Mouse (Mus musculus) liver, embryonic 14.5 days (tissue): ENCODE measurements around the gene Xrcc1. TPM values are rescaled to one million over a fixed set of nuclear protein-coding genes. Genes with fewer than 3 reads are reported as not detected.

Experiments used
- ATAC-seq: fragments of 200-750 bp; cut with Nextera tagmentation; 2 replicates; pipeline ENCODE4 v1.8.0; 2017; ENCODE audit warnings: moderate number of reproducible peaks, mild to moderate bottlenecking, moderate library complexity; ENCODE audit not compliant: insufficient read depth
- DNase-seq, 3 experiments: peaks; one replicate each; pipeline ENCODE4 v3.0.0-alpha.2; 2012 to 2013; ENCODE audit warnings: low read depth in 3 of 3, low spot score in 3 of 3
- H3K27ac ChIP-seq: fragments of 300-500 bp; sonication (generic); 2 replicates; pipeline ENCODE4 v1.5.1; 2014; ENCODE audit warnings: moderate library complexity, mild to moderate bottlenecking, control low read depth, inconsistent platforms
- H3K27me3 ChIP-seq: fragments of 300-500 bp; sonication (generic); 2 replicates; pipeline ENCODE4 v1.6.1; 2014; ENCODE audit warnings: mild to moderate bottlenecking, low read length, moderate library complexity; ENCODE audit not compliant: control insufficient read depth, insufficient read depth
- H3K36me3 ChIP-seq: fragments of 300-500 bp; sonication (generic); replicated peaks from 2 replicates; pipeline ENCODE4 v1.6.1; 2014; ENCODE audit warnings: low read depth; ENCODE audit not compliant: control insufficient read depth, insufficient read depth
- H3K4me1 ChIP-seq, 2 experiments: fragments of 200-500 bp in 1 of 2; fragments of 300-500 bp in 1 of 2; sonication (generic) in 1 of 2; replicated peaks; 2 replicates each; pipeline ENCODE4 v1.6.1; 2012 to 2014; ENCODE audit warnings: antibody characterized with exemption in 1 of 2, inconsistent platforms in 1 of 2, low read length in 1 of 2; ENCODE audit not compliant: control insufficient read depth in 2 of 2, insufficient read depth in 2 of 2
- H3K4me2 ChIP-seq: fragments of 300-500 bp; sonication (generic); 2 replicates; pipeline ENCODE4 v1.6.1; 2014; ENCODE audit warnings: low read depth, mild to moderate bottlenecking, control low read depth, moderate library complexity
- H3K4me3 ChIP-seq, 2 experiments: fragments of 200-500 bp in 1 of 2; fragments of 300-500 bp in 1 of 2; sonication (generic) in 1 of 2; 2 replicates each; pipeline ENCODE4 v1.5.1; 2012 to 2014; ENCODE audit warnings: low read depth in 2 of 2, low read length in 2 of 2, mild to moderate bottlenecking in 2 of 2, control low read depth in 1 of 2, inconsistent platforms in 1 of 2, moderate library complexity in 1 of 2; ENCODE audit not compliant: insufficient read depth in 1 of 2
- H3K9ac ChIP-seq: fragments of 300-500 bp; sonication (generic); replicated peaks from 2 replicates; pipeline ENCODE4 v1.6.1; 2014; ENCODE audit warnings: mild to moderate bottlenecking, control low read depth, moderate library complexity
- H3K9me3 ChIP-seq: fragments of 300-500 bp; sonication (generic); 2 replicates; pipeline ENCODE4 v1.6.1; 2016; ENCODE audit warnings: low read length, mixed read lengths; ENCODE audit not compliant: control insufficient read depth
- CTCF ChIP-seq: IDR thresholded peaks from 2 replicates; pipeline ENCODE4 v1.5.1; 2016; ENCODE audit warnings: antibody characterized with exemption, low read depth, control low read depth
- EP300 ChIP-seq: IDR thresholded peaks from 2 replicates; pipeline ENCODE4 v1.6.1; 2016; ENCODE audit warnings: antibody characterized with exemption, low read depth
- WGBS: fragments of 180-500 bp; shearing (Covaris S2); extraction: QIAGEN DNeasy Blood & Tissue Kit; methylation state at CpG from one replicate; pipeline ENCODE4 v1.1.7; 2014; ENCODE audit not compliant: insufficient replicate concordance; 5-methylcytosine and 5-hydroxymethylcytosine counted together
- polyA plus RNA-seq, 2 experiments: library from polyadenylated mRNA; depleted of rRNA in 1 of 2; stranded (reverse) in 1 of 2; unstranded in 1 of 2; fragments of >200 nt; fragmentation: Nextera tagmentation in 1 of 2; extraction: Ambion mirVana in 1 of 2; gene quantifications; 2 replicates each; pipeline versions ENCODE4 v1.2.1 to v1.2.3; 2012 to 2014

The Xrcc1 gene
- polyA plus RNA-seq, 2 experiments: 27.3 to 27.8 TPM

DNA sequence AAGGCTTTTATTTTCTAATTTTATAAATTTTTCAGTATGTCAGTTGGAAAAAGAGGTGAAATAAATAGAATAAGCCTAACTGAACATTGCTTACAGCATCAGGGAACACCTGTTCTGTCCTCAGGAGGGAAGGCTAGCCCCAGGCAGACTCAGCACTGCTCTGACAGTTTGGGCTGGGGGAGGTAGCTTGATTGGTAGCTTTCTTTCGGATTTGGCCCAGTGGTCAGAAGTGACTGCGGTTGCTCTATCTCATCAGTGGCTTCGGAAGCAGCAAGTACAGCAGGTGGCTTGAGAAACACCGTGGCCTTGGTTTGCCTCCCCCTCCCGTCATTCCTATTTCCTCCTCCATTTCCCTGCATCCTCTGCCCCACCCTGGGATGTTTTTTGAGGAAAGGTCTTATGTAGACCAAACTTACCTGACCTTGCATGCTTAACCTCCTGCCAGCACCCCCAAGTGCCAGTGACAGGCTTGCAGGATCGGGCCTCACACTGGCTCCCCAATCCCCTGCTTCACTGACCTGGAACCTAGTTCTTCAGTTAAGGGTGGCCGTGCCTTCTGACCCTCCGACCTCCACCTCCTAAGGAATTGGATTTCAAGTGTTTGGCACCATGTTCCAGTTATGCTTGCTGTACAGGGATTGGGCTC lies 17.2 kb downstream of the Xrcc1 start:
- H3K36me3 ChIP-seq: peaks cover 11% of the 10 kb centered on the region
- no peak for ATAC-seq
- 80% methylated on average over 8 of the region's 8 CpGs for WGBS

DNA sequence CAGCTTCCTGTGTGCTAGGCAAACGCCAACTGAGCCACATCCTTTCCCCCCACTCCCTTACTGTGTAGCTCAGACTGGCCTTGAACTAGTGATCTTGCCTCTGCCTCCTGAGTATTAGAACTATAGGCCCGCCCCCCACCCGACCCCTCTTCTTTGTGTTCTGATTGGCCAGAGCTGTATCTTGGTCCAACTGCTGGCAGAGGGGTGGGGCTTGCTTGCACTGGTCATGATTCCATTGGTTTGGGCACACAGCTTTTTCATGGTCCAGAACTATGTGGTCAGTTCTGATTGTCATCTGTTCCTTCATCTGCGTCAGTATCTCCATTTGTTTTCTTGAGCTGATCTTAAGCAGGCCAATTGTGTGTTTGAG lies 17.7 kb downstream of the Xrcc1 start:
- Histone ChIP-seq H3K9me3 (no peaks in the 10 kb centered on the region), H3K4me2 (no peak overlapping the region), H3K4me3 (no peak overlapping the region), H3K9ac (no peak overlapping the region), H3K27me3 (no peaks in the 10 kb centered on the region), H3K4me1 (no peaks in the 10 kb centered on the region), H3K36me3 (peaks cover 11% of the 10 kb centered on the region), H3K27ac (no peak overlapping the region)
- ATAC-seq (no peak), DNase-seq (no peak)
- whole genome bisulfite sequencing: 66% methylated on average over 4 of the region's 4 CpGs
- TF ChIP-seq EP300: no peak

More for the DNA sequence above, 17.2 kb downstream of the Xrcc1 start:
- Histone ChIP-seq H3K27me3 (no peaks in the 10 kb centered on the region), H3K4me1 (no peaks in the 10 kb centered on the region), H3K4me3 (no peak overlapping the region), H3K4me2 (no peak overlapping the region), H3K9me3 (no peaks in the 10 kb centered on the region), H3K9ac (no peak overlapping the region), H3K27ac (no peak overlapping the region)
- TF ChIP-seq EP300 (no peak), CTCF (no peak)
- no peak for DNase-seq

DNA sequence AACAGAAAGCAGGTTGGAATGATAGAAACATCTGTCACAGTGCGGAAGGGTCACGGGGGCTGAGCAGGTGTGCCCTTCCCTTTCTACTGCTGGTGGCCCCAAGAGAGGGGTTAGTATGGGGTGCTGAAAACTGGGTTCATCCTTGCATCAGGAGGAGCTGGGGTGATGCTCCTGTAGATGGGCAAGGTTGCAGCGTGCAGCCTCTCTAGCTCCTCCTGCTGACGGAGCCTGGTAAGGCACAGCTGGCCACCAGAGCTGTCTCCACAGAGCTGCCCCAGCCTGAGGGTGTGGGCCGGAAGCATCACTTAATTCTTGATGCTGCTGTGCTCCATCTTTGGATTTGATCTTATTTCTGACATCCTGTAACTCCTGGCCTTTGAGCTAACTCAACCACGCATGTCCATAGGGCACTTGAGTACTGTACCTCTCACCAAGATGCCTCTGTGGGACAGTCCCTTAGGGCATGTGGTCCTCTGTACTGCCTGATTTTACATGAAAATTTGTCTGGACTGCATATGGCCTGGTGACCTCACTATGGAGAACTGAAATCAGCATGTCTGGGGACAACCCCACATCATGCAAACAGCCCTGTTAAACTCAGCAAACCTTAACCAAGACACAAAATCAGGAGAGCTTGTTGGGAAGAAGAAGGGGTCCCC lies 18.6 kb downstream of the Xrcc1 start:
- peak in 1 of 3 experiments; percentile 34 for DNase-seq

DNA sequence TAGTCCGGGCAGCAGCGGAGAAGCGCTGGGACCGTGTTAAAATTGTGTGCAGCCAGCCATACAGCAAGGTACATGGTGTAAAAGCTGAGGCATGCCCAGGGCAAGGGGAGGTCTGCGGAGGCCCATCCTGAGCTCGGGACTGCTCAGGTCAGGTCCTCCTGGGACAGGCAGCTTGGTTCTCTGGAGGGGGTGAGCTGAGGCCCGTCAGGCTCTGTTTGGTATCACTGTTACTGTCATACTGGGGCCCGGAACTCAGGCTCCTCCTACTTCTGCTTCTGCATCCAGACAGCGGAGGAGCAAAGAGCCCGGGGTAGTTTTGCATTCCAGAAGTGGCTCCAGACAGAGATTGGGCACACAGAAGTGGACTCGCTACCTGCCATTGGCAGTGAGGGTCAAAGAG lies 19.5 kb downstream of the Xrcc1 start:
- 82% methylated on average over 11 of the region's 11 CpGs for WGBS
- Histone ChIP-seq H3K4me2 (no peak overlapping the region), H3K9me3 (no peaks in the 10 kb centered on the region), H3K4me3 (no peak overlapping the region), H3K27ac (no peak overlapping the region), H3K36me3 (peaks cover 8% of the 10 kb centered on the region), H3K9ac (no peak overlapping the region), H3K4me1 (no peaks in the 10 kb centered on the region), H3K27me3 (no peaks in the 10 kb centered on the region)
- ATAC-seq (no peak), DNase-seq (no peak)
- TF ChIP-seq EP300: no peak
- TF ChIP-seq CTCF: no peak

More for the DNA sequence above, 18.6 kb downstream of the Xrcc1 start:
- Histone ChIP-seq H3K9me3 (no peaks in the 10 kb centered on the region), H3K4me1 (no peaks in the 10 kb centered on the region), H3K27ac (no peak overlapping the region), H3K36me3 (peaks cover 11% of the 10 kb centered on the region), H3K4me3 (no peak overlapping the region), H3K27me3 (no peaks in the 10 kb centered on the region), H3K4me2 (no peak overlapping the region), H3K9ac (no peak overlapping the region)
- TF ChIP-seq EP300 (no peak), CTCF (peak; percentile 95)
- 57% methylated on average over 6 of the region's 6 CpGs for WGBS
- ATAC-seq: peak; percentile 52; the same call in 1 of the 2 replicates

DNA sequence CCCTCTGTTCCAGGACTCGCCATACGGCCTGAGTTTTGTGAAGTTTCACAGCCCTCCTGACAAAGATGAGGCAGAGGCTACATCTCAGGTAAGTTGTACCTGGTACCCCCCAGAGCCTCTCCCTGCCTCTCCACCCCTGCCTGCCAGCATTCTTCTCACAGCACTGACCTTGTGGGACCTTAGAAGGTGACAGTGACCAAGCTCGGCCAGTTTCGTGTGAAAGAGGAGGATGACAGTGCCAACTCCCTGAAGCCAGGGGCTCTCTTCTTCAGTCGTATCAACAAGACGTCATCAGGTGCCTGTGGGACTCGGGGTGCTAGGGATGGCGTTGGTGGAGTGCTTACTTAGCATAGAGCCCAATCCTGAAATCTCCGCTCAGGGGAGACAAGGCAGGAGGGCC lies 20.1 kb downstream of the Xrcc1 start:
- DNase-seq (no peak), ATAC-seq (no peak)
- H3K9ac ChIP-seq: no peak overlapping the region
- H3K27me3 ChIP-seq: no peaks in the 10 kb centered on the region
- H3K36me3 ChIP-seq: peaks cover 6% of the 10 kb centered on the region
- TF ChIP-seq EP300 (no peak), CTCF (no peak)
- no peaks in the 10 kb centered on the region for H3K4me1 ChIP-seq
- H3K9me3 ChIP-seq: no peaks in the 10 kb centered on the region
- no peak overlapping the region for H3K4me3 ChIP-seq
- H3K27ac ChIP-seq: no peak overlapping the region
- WGBS: 85% methylated on average over 9 of the region's 9 CpGs
- no peak overlapping the region for H3K4me2 ChIP-seq
